Mouse (Mus musculus): ENCODE data around the gene Pakap.

Pakap gene

GRCm38 (mm10) chr4:57770185-57770823, 202.3 kb downstream of the Pakap start:
- DNase-seq (ENCODE audit: low read depth), result no peak

- DNase-seq (ENCODE audit: low read depth), result no peak
Observed at GRCm38 (mm10) chr4:57771558-57772219, 203.7 kb downstream of the Pakap start.

GRCm38 (mm10) chr4:57772851-57773510, 205.0 kb downstream of the Pakap start:
- DNase-seq (ENCODE audit: low read depth), result no peak

- no peak for DNase-seq (ENCODE audit: low read depth)
Observed at GRCm38 (mm10) chr4:57774517-57774916, 206.5 kb downstream of the Pakap start.

- DNase-seq (ENCODE audit: low read depth), result no peak
Observed at GRCm38 (mm10) chr4:57775582-57775981, 207.6 kb downstream of the Pakap start.

GRCm38 (mm10) chr4:57780403-57780802, 212.4 kb downstream of the Pakap start:
- no peak for DNase-seq (ENCODE audit: low read depth)

GRCm38 (mm10) chr4:57780833-57781641, 213.1 kb downstream of the Pakap start:
- DNase-seq (ENCODE audit: low read depth), result no peak

- no peak for DNase-seq (ENCODE audit: low read depth)
Observed at GRCm38 (mm10) chr4:57781994-57782393, 214.0 kb downstream of the Pakap start.

GRCm38 (mm10) chr4:57782549-57783390, 214.8 kb downstream of the Pakap start:
- no peak for DNase-seq (ENCODE audit: low read depth)

- no peak for DNase-seq (ENCODE audit: low read depth)
Observed at GRCm38 (mm10) chr4:57783391-57783770, 215.4 kb downstream of the Pakap start.

GRCm38 (mm10) chr4:57783853-57784600, 216.0 kb downstream of the Pakap start:
- DNase-seq (ENCODE audit: low read depth), result no peak

GRCm38 (mm10) chr4:57788709-57789108, 220.7 kb downstream of the Pakap start:
- no peak for DNase-seq (ENCODE audit: low read depth)

- DNase-seq (ENCODE audit: low read depth), result no peak
Observed at GRCm38 (mm10) chr4:57789118-57789517, 221.1 kb downstream of the Pakap start.

GRCm38 (mm10) chr4:57793989-57794388, 226.0 kb downstream of the Pakap start:
- no peak for DNase-seq (ENCODE audit: low read depth)

- no peak for DNase-seq (ENCODE audit: low read depth)
Observed at GRCm38 (mm10) chr4:57794547-57794946, 226.6 kb downstream of the Pakap start.

- DNase-seq (ENCODE audit: low read depth), result peak; percentile 92
Observed at GRCm38 (mm10) chr4:57797548-57798285, 229.7 kb downstream of the Pakap start.

GRCm38 (mm10) chr4:57798286-57799018, 230.5 kb downstream of the Pakap start:
- peak; percentile 92 for DNase-seq (ENCODE audit: low read depth)

- DNase-seq (ENCODE audit: low read depth), result peak; percentile 59
Observed at GRCm38 (mm10) chr4:57799297-57799696, 231.3 kb downstream of the Pakap start.

- no peak for DNase-seq (ENCODE audit: low read depth)
Observed at GRCm38 (mm10) chr4:57801239-57801638, 233.3 kb downstream of the Pakap start.
